Mouse (Mus musculus) mesoderm, embryonic 11.5 days (tissue): ENCODE measurements at regions not wholly inside any gene's neighbourhood (a gene's known extent, or its start where the extent isn't known, plus 50 kb on each side); places are given as distances from the start of the nearest gene placed in this dataset.

ENCODE experiments used
- DNase-seq: peaks from one replicate; pipeline ENCODE4 v3.0.0-alpha.2; 2012; ENCODE audit warnings: low read depth, low spot score

GRCm38 (mm10) chr7:58557535-58557934, 98.4 kb upstream of the Atp10a start:
- no peak for DNase-seq

GRCm38 (mm10) chr7:58568807-58569206, 87.2 kb upstream of the Atp10a start:
- no peak for DNase-seq

DNA sequence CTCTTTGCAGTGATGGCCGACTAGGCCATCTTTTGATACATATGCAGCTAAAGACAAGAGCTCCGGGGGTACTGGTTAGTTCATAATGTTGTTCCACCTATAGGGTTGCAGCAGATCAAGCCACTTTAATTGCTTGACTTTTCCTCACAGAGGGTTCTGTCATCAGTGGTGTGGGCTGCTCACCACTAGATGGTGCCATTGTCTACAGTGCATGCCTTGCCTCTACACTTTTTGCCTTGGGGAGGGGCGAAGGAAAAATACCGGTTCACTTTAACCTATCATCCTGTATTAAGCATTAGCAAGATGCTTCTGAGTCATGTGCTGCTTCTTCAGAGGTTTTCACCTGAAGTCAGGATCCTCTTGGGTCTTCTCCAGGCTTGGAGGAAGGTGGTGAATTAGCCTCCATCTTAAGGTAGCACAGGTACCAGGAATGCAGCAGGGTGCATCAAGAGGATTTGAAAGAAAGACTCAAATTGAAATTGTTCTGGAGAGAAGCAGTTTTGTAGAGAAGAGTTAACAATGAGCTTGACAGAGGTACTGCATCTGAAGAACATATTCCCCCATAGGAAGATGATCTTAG, 71.6 kb upstream of the Atp10a start:
- DNase-seq = peak; percentile 56

GRCm38 (mm10) chr7:58585626-58586256, 70.2 kb upstream of the Atp10a start:
- no peak for DNase-seq

DNA sequence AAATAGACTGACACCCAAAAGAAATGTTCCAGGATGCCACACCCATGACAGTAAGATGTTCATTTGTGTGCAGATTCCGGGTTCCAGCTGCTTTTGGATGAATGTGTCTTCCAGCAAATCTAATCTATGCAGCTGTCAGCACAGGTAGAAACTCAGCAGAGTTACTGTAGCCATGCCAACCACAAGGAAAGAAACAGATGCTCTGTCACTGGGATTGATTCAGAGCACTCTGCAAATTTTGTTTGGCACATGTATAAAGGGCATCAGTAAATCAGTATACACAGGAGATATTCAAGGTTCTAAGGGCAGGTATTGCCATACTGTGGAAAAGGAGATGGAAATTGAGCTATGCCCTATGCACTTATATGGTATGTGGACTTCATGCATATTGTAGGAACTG, 60.0 kb upstream of the Atp10a start:
- DNase-seq = no peak
